Mouse (Mus musculus) cerebellum, postnatal 4 days (tissue): ENCODE data around the gene Mylpf.
"Not testable (repeated sequence)": the region's sequence is repeated elsewhere in the genome, so short reads cannot be mapped to it uniquely, and the experiment has no call there.

ENCODE experiments used
- DNase-seq, 2 experiments: peaks; one replicate each; pipeline ENCODE4 v3.0.0; 2022; ENCODE audit warnings: low spot score in 2 of 2, mixed read lengths in 1 of 2

Gene Mylpf

DNA sequence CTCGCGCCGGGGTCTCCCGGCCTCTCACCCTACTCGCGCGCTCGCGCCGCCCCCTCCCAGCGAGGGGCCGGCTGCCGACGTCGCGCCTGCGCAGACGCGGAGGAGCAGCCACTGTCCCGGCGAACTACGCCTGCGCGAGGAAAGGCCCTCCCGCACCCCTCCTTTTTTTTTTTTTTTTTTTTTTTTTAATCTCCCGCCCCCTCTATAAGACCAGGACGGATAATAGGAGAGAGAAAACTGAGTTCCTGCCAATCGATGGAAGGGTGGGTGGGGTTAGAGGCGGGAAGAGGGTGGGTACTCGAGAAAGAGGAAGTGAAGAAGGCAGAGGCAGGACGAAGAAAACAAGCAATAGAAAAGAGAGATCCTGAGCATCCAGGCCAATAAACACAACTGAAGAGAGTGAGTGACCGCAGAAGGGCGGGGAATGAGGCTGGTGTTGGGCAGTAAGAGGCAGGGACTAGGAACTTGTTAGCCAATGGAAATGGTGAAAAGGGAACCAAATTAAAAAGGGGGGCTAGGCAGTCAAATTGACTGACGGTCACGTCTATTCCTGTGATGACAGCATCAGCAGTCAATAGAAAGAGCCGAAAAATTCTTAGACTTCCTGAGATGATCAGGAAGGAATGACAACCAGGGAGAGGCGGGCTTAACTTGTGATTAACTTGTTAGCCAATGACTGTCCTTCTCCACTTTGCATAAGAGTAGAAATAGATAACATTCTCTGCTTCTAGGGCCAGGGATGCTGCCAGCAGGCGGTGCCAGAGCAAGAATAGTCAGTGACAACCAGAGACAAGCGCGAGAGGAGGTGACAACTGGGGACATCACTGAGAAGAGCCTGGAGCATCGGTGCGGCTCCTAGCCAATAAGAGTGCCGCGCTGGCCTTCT, at the start of gene Mylpf:
Mylpf (plus strand) TSS at position 338 of the 886 bp plus-strand sequence.
- DNase-seq, result peak; percentile 85 to 94

DNA sequence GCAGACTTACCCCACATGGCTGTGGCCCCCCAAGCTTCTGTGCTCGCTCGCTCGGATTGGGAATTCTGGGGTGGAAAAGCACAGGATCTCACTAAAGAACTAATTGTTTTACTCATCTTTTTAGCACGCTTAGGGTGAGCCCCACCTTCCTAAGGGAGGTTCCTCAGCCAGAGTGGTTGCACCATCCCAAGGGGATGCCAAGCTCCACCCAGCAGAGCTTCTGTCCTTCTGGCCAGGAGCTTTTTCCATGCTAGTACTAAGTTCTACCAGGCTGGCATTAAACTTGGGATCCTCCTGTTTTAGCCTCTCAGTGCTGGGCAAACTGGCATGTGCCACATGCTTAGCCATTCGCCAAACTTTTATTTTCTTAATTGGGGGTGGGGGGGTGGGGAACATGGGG, 46.1 kb upstream of the Mylpf start:
- DNase-seq, result no peak

DNA sequence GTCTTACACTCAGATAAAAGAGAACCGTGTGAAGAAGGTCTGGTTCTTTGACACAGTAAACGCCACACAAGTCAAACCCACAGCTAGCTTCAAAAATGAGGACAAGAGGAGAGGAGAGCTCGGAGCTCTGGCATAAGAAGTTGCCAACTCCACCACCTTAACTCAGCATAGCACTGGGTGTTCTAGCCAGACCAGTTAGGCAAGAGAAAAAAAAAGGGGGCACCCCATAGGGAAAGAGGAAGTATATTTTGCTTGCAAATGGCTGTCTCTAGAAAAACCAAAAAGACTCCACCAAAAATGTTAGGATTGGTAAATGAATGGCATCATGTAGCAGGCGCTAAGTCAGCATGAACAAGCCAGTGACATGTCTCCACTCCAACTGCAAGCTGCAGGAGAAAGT, 44.7 kb upstream of the Mylpf start:
- DNase-seq, result no peak

DNA sequence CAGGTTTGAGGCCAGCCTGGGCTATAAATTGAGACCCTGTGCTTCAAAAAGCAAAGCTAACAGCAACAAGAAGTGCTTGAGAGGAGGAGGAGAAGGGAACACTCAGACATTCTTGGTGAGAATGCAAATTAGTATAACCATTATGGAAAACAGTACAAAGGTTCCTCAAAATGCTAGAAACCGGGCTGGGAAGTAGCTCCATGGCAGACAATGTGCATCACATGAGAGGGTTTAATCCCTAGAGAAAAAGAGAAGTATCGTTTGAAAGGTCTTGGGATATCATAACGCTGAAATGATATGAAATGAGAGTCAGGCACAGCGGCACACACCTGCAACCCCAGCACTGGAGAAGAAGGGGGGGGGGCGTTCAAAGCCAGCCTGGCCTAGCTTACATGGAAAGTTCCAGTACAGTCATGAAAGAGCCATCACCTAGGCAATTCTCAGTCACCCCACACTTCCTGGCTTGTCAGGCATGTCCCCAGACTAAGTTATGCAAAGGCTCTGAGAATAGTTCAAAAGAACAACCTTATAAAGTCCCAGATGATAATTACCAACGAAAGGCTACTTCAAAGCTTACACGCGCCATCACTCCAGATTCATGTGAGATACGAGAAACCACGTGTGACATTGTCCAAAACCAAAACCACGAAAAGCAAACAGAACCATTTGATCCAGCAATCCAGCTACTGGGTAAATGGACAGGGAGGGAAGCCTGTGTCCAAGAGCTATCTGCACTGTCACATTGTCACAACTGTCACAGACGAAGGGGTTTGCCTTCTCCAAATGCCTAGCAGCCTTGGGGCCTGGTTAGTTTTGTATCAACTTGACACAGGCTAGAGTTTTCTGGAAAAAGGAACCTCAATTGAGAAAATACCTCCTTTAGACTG, 42.8 kb upstream of the Mylpf start:
- no peak for DNase-seq

DNA sequence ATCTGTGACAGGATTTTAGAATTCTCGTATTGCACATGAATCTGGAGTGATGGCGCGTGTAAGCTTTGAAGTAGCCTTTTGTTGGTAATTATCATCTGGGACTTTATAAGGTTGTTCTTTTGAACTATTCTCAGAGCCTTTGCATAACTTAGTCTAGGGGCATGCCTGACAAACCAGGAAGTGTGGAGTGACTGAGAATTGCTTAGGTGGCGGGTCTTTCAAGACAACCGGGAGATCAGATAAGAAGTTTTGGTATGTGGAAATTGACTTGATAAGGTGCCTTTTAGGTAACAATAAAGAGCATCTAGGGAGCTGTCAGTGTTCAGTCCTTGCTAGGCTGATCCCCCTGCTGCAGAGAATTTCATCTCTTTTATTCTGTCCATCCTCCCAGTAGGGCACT, 42.2 kb upstream of the Mylpf start:
- no peak for DNase-seq

DNA sequence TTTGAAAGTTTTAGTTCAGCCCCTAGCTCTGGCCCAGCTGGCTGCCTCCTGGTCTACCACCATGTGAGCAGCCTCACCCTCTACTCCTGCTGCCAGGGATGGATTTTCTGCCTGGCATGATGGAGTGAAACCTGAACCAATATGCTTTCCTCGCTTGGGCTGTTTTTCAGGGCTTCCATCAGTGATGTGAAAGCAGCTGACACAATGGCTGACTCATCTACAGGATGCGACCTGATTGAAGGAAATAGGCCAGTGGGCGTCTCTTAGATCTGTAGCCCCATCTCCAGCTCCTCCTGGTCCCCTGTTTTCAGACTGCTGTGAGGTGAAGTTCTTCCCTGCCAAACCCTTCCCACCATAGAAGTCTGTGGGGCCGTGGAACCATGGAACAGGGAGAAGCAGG, 31.8 kb upstream of the Mylpf start:
- no peak for DNase-seq

DNA sequence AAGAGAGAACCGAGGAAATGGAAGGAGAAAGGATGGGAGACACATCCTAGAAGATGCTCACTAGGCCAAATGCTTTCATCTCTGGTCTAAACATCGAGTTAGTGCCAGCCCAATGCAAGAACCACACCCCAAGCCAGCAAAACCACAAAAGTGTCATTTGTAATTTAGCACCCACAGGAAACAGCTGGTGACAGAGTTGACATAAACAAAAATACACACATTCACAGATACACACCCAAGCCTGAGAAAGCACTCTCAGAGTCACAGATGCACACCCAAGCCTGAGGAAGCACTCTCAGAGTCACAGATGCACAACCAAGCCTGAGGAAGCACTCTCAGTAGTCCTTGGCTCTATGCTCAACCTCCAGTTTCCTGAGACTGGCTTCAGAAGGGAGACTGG, 27.9 kb upstream of the Mylpf start:
- DNase-seq, result no peak

DNA sequence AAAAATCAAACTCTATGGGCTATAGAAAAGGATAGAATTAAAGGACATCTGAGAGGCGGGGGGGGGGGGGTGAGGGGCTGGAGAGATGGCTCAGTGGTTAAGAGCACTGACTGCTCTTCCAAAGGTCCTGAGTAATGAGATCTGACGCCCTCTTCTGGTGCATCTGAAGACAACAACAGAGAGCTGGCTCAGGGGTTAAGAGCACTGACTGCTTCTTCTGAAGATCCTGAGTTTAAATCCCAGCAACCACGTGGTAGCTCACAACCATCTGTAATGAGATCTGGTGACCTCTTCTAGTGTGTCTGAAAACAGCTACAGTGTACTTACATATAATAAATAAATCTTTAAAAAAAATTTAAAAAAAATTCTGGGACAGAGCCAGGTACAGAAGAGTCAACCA, 27.0 kb upstream of the Mylpf start:
- not testable (repeated sequence) for DNase-seq

DNA sequence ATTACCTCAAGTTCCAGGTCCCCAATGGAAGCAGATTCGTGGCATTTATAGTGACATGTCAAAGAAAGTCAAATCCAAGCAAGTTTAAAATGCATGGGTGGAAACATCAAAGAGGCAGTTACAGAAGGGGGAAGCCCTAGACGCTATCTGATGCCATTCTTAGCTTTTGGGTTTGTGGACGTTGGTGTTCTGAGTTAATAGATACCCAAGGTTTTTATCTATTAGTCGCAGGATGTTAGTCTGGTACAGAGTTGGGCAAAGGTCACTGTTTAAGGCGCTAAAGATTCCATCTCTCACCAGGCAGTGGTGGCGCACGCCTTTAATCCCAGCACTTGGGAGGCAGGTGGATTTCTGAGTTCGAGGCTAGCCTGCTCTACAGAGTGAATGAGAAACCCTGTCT, 25.3 kb upstream of the Mylpf start:
- DNase-seq, result no peak

DNA sequence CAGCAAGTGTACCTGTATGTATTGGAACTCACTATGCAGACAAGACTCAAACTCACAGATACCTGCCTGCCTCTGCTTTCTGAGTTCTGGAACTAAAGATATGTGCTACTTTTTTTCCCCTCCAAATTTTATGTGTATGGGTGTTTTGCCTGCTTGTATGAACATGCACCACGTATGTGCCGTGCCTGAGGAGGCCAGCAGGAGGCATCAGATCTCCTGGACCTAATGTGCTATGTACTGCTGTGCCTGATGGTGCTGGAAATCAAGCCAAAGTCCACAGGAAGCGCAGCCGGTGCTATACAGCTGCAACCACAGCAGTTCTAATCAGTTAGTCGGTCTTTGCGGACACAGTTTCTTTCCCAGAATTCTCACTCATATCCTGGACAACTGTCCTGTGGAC, 24.9 kb upstream of the Mylpf start:
- no peak for DNase-seq

DNA sequence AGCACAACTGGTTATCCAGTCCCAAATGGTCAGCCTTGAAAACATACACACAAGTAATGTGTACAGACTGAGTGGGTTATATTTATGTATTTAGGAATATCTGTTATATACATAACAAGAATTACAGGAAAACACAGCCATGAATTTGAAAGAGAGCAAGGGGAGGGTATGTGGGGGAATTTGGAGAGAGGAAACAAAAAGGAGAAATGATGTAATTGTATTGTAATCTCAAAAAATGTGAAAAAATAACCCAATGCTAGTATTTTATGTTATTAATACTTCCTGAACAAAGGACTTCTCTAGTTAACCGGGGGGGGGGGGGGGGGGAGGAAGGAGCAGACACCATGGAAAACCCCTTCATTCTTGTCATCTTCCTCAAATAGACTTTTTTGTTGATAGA, 24.0 kb upstream of the Mylpf start:
- no peak for DNase-seq

DNA sequence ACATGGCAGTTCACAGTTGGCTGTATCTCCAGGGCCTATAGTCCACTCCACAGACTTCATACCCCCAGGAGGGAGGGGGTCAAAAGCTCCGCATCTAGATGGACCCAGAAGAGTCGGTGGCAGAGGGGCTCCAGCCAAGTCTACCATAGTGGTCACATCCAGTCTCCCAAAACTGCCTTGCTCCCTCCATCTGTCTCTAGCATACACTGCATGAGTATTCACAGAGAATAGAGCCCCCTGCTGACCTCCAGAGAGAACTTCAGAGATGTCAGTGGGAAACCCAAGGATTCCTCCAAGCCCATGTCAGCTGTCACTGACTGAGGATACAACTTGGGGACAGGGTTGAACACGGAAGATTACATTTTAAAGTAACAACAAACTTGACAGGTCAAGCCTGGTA, 23.1 kb upstream of the Mylpf start:
- DNase-seq, result no peak

DNA sequence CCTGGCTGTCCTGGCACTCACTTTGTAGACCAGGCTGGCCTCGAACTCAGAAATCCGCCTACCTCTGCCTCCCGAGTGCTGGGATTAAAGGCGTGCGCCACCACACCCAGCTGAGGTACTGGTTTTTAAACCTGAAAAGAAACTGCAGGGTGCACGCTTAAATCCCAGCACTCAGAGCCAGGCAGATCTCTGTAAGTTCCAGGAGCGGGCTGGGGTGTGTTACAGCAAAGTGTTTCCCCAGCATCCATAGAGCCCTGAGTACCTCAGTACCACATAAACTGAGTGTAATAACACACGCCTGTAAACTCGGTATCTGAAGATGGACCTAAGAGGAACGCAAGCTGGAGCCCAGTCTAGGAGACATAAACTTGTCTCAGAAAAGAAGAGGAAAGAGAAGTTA, 21.3 kb upstream of the Mylpf start:
- no peak for DNase-seq

DNA sequence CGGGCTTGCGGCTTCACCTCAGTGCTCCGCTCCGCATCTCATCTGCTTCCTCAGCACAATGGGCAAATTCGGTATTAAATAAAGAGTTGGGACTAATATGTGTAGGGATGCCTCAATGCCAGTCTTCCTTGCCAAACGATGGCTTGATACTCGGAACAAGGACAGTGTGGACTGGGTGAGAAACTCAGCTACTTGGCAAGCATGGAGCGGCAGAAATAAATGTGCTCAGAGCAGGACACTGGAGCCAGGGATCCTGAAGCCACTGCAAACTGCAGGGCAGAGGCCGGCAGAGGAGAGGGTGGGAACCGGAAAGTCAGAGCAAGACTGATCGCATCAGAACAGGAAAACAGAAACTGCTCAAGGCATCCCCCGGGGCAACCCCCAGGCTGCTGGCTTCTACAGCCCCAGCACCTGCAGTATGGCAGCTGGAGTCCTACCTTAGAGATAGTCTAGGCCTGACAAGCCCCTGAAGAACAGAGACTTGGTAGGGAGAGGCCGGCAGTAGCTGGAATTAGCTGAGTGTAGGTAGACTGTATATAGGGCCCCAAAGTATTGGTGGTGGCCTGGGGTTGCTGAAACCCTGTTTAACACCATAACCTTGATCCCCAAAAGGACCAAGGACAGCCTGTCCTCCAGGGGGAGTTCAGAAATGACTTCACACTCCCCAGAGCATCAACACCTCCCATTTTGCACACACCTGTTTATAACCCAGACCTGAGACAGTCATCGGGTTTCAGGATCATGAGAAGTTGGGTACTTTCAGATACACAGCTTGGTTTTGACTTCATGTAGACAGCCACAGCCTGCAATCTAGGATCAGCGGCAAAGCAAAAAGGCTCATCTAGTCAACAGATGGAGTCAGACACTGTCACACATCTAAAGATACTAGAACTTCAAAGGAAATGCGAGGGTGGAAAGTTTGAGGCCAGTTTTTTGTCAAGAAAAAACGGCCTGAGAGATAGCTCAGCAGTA, 20.1 kb upstream of the Mylpf start:
- DNase-seq, result no peak

DNA sequence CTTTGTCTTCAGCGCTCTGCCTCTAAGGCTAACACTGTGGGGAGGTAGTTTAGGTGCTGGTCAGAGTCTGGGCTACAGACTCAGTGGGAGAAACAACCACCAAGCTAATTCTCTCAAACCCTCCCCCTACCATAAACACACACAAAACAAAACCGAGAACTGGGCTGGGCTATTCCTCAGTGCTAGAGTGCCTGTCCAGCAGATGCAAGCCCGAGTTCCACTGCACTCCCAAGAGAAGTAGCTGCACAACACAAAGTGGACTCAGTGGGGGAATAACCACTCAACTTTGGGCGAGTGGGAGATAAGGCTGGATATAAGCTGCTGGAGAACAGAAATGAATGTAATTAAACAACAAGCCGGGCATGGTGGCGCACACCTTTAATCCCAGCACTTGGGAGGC, 18.0 kb upstream of the Mylpf start:
- no peak for DNase-seq

DNA sequence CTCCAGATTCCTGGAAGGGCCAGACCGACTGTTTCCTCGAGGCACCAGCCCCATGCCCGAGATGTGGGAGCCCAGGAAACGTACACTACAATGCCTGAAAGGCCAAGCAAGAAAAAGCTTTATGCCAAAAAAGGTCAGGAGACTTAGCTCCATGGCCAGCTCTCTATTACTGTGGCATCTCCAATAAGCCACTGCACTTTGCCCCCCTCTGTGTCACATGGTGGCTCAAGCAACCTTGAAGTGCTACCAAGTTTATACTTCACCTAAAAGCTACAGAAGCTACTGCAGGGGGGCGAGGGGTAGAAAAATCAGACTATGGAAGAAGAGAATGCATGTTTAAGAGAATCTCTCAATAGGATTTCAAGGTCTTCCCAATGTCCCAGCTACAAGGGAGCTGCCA, 15.7 kb upstream of the Mylpf start:
- no peak for DNase-seq

DNA sequence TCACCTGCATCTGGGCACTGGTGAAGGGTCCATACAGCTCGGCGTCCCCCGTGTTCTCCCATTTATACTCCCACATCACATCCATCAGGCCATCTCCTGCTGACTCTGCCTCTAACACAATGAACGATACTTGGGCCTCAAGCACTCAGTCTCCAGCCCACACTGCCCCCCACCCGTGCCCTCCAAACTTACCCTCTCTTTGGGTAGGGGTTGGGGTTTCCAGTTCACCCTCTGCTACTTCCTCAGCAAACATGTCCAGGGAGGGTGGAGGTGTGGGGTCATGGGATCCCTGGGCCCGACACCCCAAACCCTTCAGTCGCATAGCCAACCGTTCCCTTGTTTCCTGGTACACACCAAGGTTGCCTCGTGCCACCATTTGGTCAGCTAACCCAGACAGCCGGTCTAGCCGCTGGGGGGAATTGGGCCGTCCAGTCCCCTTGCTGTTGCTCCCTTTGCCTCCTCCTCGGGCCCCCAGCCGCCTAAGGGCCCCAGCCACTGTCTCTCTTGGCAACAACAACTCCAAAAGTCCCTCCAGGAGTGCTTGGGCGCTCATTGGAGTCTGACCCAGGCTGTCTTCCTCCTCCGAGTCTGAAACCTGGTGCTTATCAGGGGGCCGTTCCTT, 14.6 kb upstream of the Mylpf start:
- no peak for DNase-seq

DNA sequence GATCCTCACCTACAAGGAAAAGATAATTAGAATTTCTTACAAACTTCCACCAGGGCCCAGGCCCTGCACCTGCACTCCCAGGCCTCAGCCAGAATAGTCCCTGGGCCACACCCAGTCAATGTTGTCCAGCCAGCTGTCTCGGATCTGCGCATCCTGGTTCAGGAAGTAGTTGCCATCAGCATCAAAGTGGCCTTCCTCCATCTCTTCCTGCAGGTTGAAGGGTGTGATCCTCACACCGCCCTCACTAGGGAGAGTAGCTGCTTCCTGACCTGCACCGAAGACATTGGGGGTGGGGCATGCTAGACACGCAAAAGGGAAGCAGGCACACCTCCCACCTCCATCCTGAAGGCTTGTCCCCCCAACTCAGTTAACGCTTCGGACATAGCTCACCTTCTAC, 14.1 kb upstream of the Mylpf start:
- no peak for DNase-seq

DNA sequence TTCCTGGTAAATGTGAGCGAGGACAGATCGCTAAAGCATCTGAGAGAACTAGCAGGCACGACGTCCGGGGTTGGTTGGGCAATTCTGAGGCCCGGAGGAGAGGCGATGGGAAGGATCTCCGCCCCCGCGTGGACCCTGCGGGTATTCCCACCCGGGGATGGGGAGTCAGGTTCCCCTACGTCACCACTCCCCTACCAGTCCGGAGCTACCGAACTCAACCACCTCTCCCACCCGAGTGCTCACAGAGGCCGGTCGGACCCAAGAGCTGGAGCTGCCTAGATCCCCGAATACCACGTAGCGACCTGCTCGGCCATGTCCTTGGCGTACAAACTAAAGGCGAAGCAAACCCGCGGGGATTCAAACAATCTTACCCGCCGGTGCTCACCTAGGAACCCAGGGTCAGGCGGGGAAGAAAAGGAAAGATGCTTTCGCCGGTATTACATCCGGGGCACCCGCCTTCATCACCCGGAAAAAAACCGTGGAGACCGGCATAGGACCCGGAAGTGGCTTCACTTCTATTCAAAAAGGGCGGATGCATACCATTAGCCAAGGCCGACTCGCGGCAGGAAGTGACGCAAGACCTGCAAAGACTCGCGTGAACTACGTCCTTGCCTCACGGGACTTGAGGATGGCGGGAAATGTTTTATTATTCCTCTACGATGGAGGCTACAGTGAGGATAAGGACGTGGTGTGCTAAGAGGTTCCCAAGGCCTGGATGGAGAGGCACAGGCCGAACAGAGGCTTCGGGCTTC, 13.0 kb upstream of the Mylpf start, which contains the start of gene Cd2bp2:
Cd2bp2 (minus strand) TSS at position 507 of the 752 bp plus-strand sequence.
- DNase-seq, result peak; percentile 88 to 93

DNA sequence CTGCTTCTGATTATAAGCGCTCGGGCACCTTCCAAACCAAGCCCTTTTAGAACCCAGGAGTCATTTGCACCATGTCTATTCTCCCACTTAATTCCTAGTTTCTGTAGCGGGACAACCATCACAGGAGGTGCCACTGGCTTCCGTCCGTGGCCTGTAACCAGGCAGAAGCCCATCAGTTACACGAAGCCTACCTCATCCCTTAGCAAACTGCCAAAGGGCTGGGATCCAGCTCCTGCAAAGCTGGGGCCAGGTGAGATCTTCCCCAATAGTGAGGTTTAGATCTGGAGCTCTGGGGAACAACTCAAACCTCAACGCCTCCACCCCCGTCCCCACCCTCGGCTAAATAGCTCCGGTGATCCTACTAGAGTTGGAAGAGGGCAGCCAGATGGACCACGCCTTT, 12.2 kb upstream of the Mylpf start:
- no peak for DNase-seq
